Mouse (Mus musculus) embryonic fibroblast, embryonic 13.5 days (primary cell): ENCODE results near the gene Cstf3.

Source experiments
- CTCF ChIP-seq: IDR thresholded peaks from 2 replicates; pipeline ENCODE4 v1.5.1; 2011; ENCODE audit warnings: mild to moderate bottlenecking, control low read depth, low read length, moderate library complexity, borderline replicate concordance; ENCODE audit not compliant: insufficient read depth
- POLR2A ChIP-seq: IDR thresholded peaks from 2 replicates; pipeline ENCODE4 v1.6.1; 2011; ENCODE audit warnings: low read depth, mild to moderate bottlenecking, control low read depth, low read length, moderate library complexity

DNA sequence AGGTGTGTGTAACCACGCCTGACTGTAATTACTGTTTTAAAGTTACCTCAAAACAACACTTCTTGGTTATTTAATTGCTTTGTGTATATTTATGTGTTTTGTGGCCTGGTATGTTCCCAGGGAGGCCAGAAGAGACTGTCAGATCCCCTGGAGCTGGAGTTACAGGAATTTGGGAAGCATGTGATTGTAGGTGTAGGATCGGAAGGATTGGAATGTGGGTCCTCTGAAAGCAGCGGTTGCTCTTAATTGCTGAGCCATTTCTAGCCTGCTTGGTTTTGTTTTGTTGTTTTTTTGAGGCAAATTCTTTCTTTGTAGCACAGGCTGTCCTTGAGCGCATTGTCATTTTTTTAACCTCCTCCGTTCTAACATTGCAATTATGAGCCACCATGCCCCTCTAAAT lies 14.4 kb downstream of the Cstf3 start:
- TF ChIP-seq CTCF = no peak
- no peak for TF ChIP-seq POLR2A
